Mouse (Mus musculus) liver, embryonic 14.5 days (tissue): Measurements from ENCODE around the gene Nsrp1.

Source experiments
- CTCF ChIP-seq: IDR thresholded peaks from 2 replicates; pipeline ENCODE4 v1.5.1; 2016; ENCODE audit warnings: antibody characterized with exemption, low read depth, control low read depth
- EP300 ChIP-seq: IDR thresholded peaks from 2 replicates; pipeline ENCODE4 v1.6.1; 2016; ENCODE audit warnings: antibody characterized with exemption, low read depth

GRCm38 (mm10) chr11:77079361-77079760, 1.1 kb upstream of the Nsrp1 start:
- TF ChIP-seq CTCF (no peak), EP300 (no peak)
